8 mouse cellular contexts compared by ENCODE assay signal in genomic region chr14:20641438-20641875, GRCm38 (mm10). TPM values are rescaled to one million over a fixed set of nuclear protein-coding genes. Genes with fewer than 3 reads are reported as not detected.
DNase-seq lines count a peak whose midpoint lies in the region; ATAC-seq and TF ChIP-seq lines count a peak whose summit lies in the region.

No protein-coding gene starts in this region.

- H3K27me3 ChIP-seq in lung, embryonic 16.5 days (ENCODE audit: control insufficient read depth, insufficient read depth, low read depth, low read length): no peaks in the 10 kb centered on the region
- no peaks in the 10 kb centered on the region for H3K27me3 ChIP-seq in embryonic facial prominence, embryonic 12.5 days
- H3K27me3 ChIP-seq in intestine, postnatal 0 days (replicated peaks; ENCODE audit: control insufficient read depth, insufficient read depth, low read length): no peaks in the 10 kb centered on the region

- no peaks in the 10 kb centered on the region for H3K9me3 ChIP-seq in lung, embryonic 16.5 days (ENCODE audit: control insufficient read depth, low read length)
- H3K9me3 ChIP-seq in embryonic facial prominence, embryonic 12.5 days: no peaks in the 10 kb centered on the region
- no peaks in the 10 kb centered on the region for H3K9me3 ChIP-seq in intestine, postnatal 0 days (ENCODE audit: control insufficient read depth)

- ATAC-seq in lung, embryonic 16.5 days (ENCODE audit: low read depth): no peak
- no peak for ATAC-seq in embryonic facial prominence, embryonic 12.5 days (ENCODE audit: insufficient number of reproducible peaks, insufficient read depth, low FRiP score, low TSS enrichment)
- ATAC-seq in intestine, postnatal 0 days: no peak

- no peaks in the 10 kb centered on the region for H3K36me3 ChIP-seq in lung, embryonic 16.5 days (ENCODE audit: control insufficient read depth, insufficient read depth, low read length)
- H3K36me3 ChIP-seq in embryonic facial prominence, embryonic 12.5 days: no peaks in the 10 kb centered on the region
- no peaks in the 10 kb centered on the region for H3K36me3 ChIP-seq in intestine, postnatal 0 days (ENCODE audit: control insufficient read depth, insufficient read depth)

- peak overlapping the region; percentile 94 for H3K27ac ChIP-seq in lung, embryonic 16.5 days (ENCODE audit: low read length)
- H3K27ac ChIP-seq in embryonic facial prominence, embryonic 12.5 days: peak overlapping the region; percentile 89
- peak overlapping the region; percentile 92 for H3K27ac ChIP-seq in intestine, postnatal 0 days (ENCODE audit: low read depth, low read length)
- H3K27ac ChIP-seq in olfactory bulb, adult 2 months (ENCODE audit: insufficient read depth, low read depth, low read length): peak overlapping the region; percentile 91

- peak overlapping the region; percentile 86 for H3K4me3 ChIP-seq in lung, embryonic 16.5 days (ENCODE audit: low read length)
- peak overlapping the region; percentile 70 for H3K4me3 ChIP-seq in embryonic facial prominence, embryonic 12.5 days
- peak overlapping the region; percentile 87 for H3K4me3 ChIP-seq in intestine, postnatal 0 days (ENCODE audit: low read depth, low read length)
- peak overlapping the region; percentile 81 for H3K4me3 ChIP-seq in olfactory bulb, adult 2 months (ENCODE audit: insufficient read depth, low read depth, low read length)

- H3K9ac ChIP-seq in lung, embryonic 16.5 days (ENCODE audit: low read length): peak overlapping the region; percentile 94
- H3K9ac ChIP-seq in embryonic facial prominence, embryonic 12.5 days: peak overlapping the region; percentile 78
- peak overlapping the region; percentile 93 for H3K9ac ChIP-seq in intestine, postnatal 0 days (ENCODE audit: low read depth, low read length)

- WGBS in lung, embryonic 16.5 days: 11% methylated on average over 10 of the region's 10 CpGs
- 17% methylated on average over 10 of the region's 10 CpGs for WGBS in embryonic facial prominence, embryonic 12.5 days
- 13% methylated on average over 10 of the region's 10 CpGs for WGBS in intestine, postnatal 0 days
- WGBS in olfactory bulb, adult 2 months: 11% methylated on average over 10 of the region's 10 CpGs

- peak overlapping the region; percentile 83 for H3K4me2 ChIP-seq in lung, embryonic 16.5 days (ENCODE audit: low read depth, low read length)
- H3K4me2 ChIP-seq in embryonic facial prominence, embryonic 12.5 days (replicated peaks): peak overlapping the region; percentile 81
- peak overlapping the region; percentile 85 for H3K4me2 ChIP-seq in intestine, postnatal 0 days (replicated peaks; ENCODE audit: low read depth)

- no peak for DNase-seq in lung, postnatal 36 days
- no peak for DNase-seq in urinary bladder, adult 2 months (ENCODE audit: low spot score)
- DNase-seq in cerebellum, adult 11-12 months: no peak
- DNase-seq in adrenal gland, adult 18-20 months (ENCODE audit: low spot score in 2 of 2): no peak

- TF ChIP-seq CTCF in intestine, postnatal 0 days (IDR thresholded peaks at IDR 0.05; ENCODE audit: low read depth): no peak
- TF ChIP-seq CTCF in olfactory bulb, adult 2 months (IDR thresholded peaks at IDR 0.05; ENCODE audit: insufficient read depth, low read depth, low read length): no peak

- no peak for TF ChIP-seq POLR2A in olfactory bulb, adult 2 months (IDR thresholded peaks at IDR 0.05; ENCODE audit: insufficient read depth, low read depth, low read length)

- H3K4me1 ChIP-seq in lung, embryonic 16.5 days (replicated peaks; ENCODE audit: control insufficient read depth, insufficient read depth, low read length): peaks cover 12% of the 10 kb centered on the region
- 0 out of 2 replicates have a peak, but pooled peaks cover 11% of the 10 kb centered on the region for H3K4me1 ChIP-seq in embryonic facial prominence, embryonic 12.5 days
- H3K4me1 ChIP-seq in intestine, postnatal 0 days (replicated peaks; ENCODE audit: control insufficient read depth, insufficient read depth, low read length): peaks cover 4% of the 10 kb centered on the region; the same call in 1 of the 2 replicates
- H3K4me1 ChIP-seq in olfactory bulb, adult 2 months (ENCODE audit: control insufficient read depth, insufficient read depth, low read length): peaks cover 2% of the 10 kb centered on the region; the same call in 1 of the 2 replicates

RNA-seq across cellular contexts. Expression of gene Usp54, which starts 0.6 kb away (rescaled TPM):
- 6.2 and 8.1 TPM in 2 replicates for polyA plus RNA-seq in lung, embryonic 16.5 days (2015; fragmentation: Nextera tagmentation; extraction: Ambion mirVana)
- 10.6 and 11.1 TPM in 2 replicates for polyA plus RNA-seq in embryonic facial prominence, embryonic 12.5 days (2016; fragmentation: Nextera tagmentation; extraction: Ambion mirVana)
- polyA plus RNA-seq in intestine, postnatal 0 days (2015; fragmentation: Nextera tagmentation; extraction: Ambion mirVana): 2.2 and 2.6 TPM in 2 replicates
- polyA plus RNA-seq in olfactory bulb, adult 2 months (2012; ENCODE audit: insufficient read depth, insufficient read length, low replicate concordance, missing spikeins): 58.6 TPM in 1 of 2 replicates, not detected in the other
- polyA plus RNA-seq in urinary bladder, adult 2 months (2012; rRNA removed): 16.0 and 16.9 TPM in 2 replicates
- 10 to 100 TPM; 11.2 to 14.5 TPM for total RNA-seq in adrenal gland, adult 18-20 months (2021)

RNA-seq across cellular contexts. Expression of gene Myoz1, which starts 14.9 kb away (rescaled TPM):
- 1.8 and 7.9 TPM in 2 replicates for polyA plus RNA-seq in lung, embryonic 16.5 days (2015; fragmentation: Nextera tagmentation; extraction: Ambion mirVana)
- 0.45 and 0.63 TPM in 2 replicates for polyA plus RNA-seq in embryonic facial prominence, embryonic 12.5 days (2016; fragmentation: Nextera tagmentation; extraction: Ambion mirVana)
- polyA plus RNA-seq in intestine, postnatal 0 days (2015; fragmentation: Nextera tagmentation; extraction: Ambion mirVana): not detected in 2 replicates
- not detected in 2 replicates for polyA plus RNA-seq in olfactory bulb, adult 2 months (2012; ENCODE audit: insufficient read depth, insufficient read length, low replicate concordance, missing spikeins)
- 0.08 and 0.12 TPM in 2 replicates for polyA plus RNA-seq in urinary bladder, adult 2 months (2012; rRNA removed)
- 1 to 10 TPM in 1 of 2 experiments, not detected in 1; 1.8 TPM for total RNA-seq in adrenal gland, adult 18-20 months (2021)

RNA-seq across cellular contexts. Expression of gene Synpo2l, which starts 26.7 kb away (rescaled TPM):
- 4.2 and 6.2 TPM in 2 replicates for polyA plus RNA-seq in lung, embryonic 16.5 days (2015; fragmentation: Nextera tagmentation; extraction: Ambion mirVana)
- polyA plus RNA-seq in embryonic facial prominence, embryonic 12.5 days (2016; fragmentation: Nextera tagmentation; extraction: Ambion mirVana): 6.7 and 8.6 TPM in 2 replicates
- polyA plus RNA-seq in intestine, postnatal 0 days (2015; fragmentation: Nextera tagmentation; extraction: Ambion mirVana): 0.23 and 0.27 TPM in 2 replicates
- polyA plus RNA-seq in olfactory bulb, adult 2 months (2012; ENCODE audit: insufficient read depth, insufficient read length, low replicate concordance, missing spikeins): not detected in 2 replicates
- polyA plus RNA-seq in urinary bladder, adult 2 months (2012; rRNA removed): 0.10 and 0.25 TPM in 2 replicates
- total RNA-seq in adrenal gland, adult 18-20 months (2021): under 1 TPM; 0.20 to 0.67 TPM

RNA-seq across cellular contexts. Expression of gene Sec24c, which starts 32.7 kb away (rescaled TPM):
- 93.3 and 95.6 TPM in 2 replicates for polyA plus RNA-seq in lung, embryonic 16.5 days (2015; fragmentation: Nextera tagmentation; extraction: Ambion mirVana)
- polyA plus RNA-seq in embryonic facial prominence, embryonic 12.5 days (2016; fragmentation: Nextera tagmentation; extraction: Ambion mirVana): 97.3 and 100 TPM in 2 replicates
- polyA plus RNA-seq in intestine, postnatal 0 days (2015; fragmentation: Nextera tagmentation; extraction: Ambion mirVana): 51.0 and 53.8 TPM in 2 replicates
- 190 and 558 TPM in 2 replicates for polyA plus RNA-seq in olfactory bulb, adult 2 months (2012; ENCODE audit: insufficient read depth, insufficient read length, low replicate concordance, missing spikeins)
- 87.1 and 90.1 TPM in 2 replicates for polyA plus RNA-seq in urinary bladder, adult 2 months (2012; rRNA removed)
- total RNA-seq in adrenal gland, adult 18-20 months (2021): 100 to 1,000 TPM; 120 to 132 TPM

RNA-seq across cellular contexts. Expression of gene Fut11, which starts 53.3 kb away (rescaled TPM):
- polyA plus RNA-seq in lung, embryonic 16.5 days (2015; fragmentation: Nextera tagmentation; extraction: Ambion mirVana): 29.4 and 30.7 TPM in 2 replicates
- polyA plus RNA-seq in embryonic facial prominence, embryonic 12.5 days (2016; fragmentation: Nextera tagmentation; extraction: Ambion mirVana): 27.4 and 29.3 TPM in 2 replicates
- 7.4 and 8.4 TPM in 2 replicates for polyA plus RNA-seq in intestine, postnatal 0 days (2015; fragmentation: Nextera tagmentation; extraction: Ambion mirVana)
- not detected in 2 replicates for polyA plus RNA-seq in olfactory bulb, adult 2 months (2012; ENCODE audit: insufficient read depth, insufficient read length, low replicate concordance, missing spikeins)
- 17.1 and 17.2 TPM in 2 replicates for polyA plus RNA-seq in urinary bladder, adult 2 months (2012; rRNA removed)
- 10 to 100 TPM; 12.2 to 16.8 TPM for total RNA-seq in adrenal gland, adult 18-20 months (2021)
